Mouse (Mus musculus) T-helper 2 cell (primary cell): ENCODE measurements around the gene Gm21974.
"Not testable (repeated sequence)": the region's sequence is repeated elsewhere in the genome, so short reads cannot be mapped to it uniquely, and the experiment has no call there.

ENCODE experiments used
- in situ Hi-C: fragments of 300-600 bp; cut with MboI, MseI; formaldehyde crosslinking; loops from one replicate; pipeline ENCODE4 v1.15.1; 2025; ENCODE audit warnings: high pct_unique_total_duplicates

Gene Gm21974

GRCm38 (mm10) chr7:127876467-127877348, 18.5 kb downstream of the Gm21974 start, which contains the start of gene Zfp668:
Gene Zfp668 (minus strand): TSS chr7:127876828.
- in situ Hi-C loops, result loop anchor here (5.0 kb wide), 1 partner anchor 36 kb away; the partner anchor contains the start of gene Kat8

GRCm38 (mm10) chr7:127876041-127876466, 19.2 kb downstream of the Gm21974 start, which contains the start of gene Zfp646:
Gene Zfp646 (plus strand): TSS chr7:127876221.
- in situ Hi-C loops, result loop anchor here (5.0 kb wide), 1 partner anchor 36 kb away; the partner anchor contains the start of gene Kat8

GRCm38 (mm10) chr7:127875627-127876001, 19.6 kb downstream of the Gm21974 start:
- in situ Hi-C loops, result loop anchor here (5.0 kb wide), 1 partner anchor 37 kb away; the partner anchor contains the start of gene Kat8

- in situ Hi-C loops, result loop anchor here (5.0 kb wide), 1 partner anchor 37 kb away; the partner anchor contains the start of gene Kat8
Observed at GRCm38 (mm10) chr7:127874812-127875626, 20.2 kb downstream of the Gm21974 start.

- in situ Hi-C loops, result no loop called here
Observed at GRCm38 (mm10) chr7:127870136-127870821, 25.0 kb downstream of the Gm21974 start.

GRCm38 (mm10) chr7:127869149-127869810, 26.0 kb downstream of the Gm21974 start:
- in situ Hi-C loops, result no loop called here

GRCm38 (mm10) chr7:127867641-127868040, 27.6 kb downstream of the Gm21974 start:
- in situ Hi-C loops, result no loop called here

- in situ Hi-C loops, result no loop called here
Observed at GRCm38 (mm10) chr7:127866434-127866833, 28.8 kb downstream of the Gm21974 start.

GRCm38 (mm10) chr7:127858258-127858657, 37.0 kb downstream of the Gm21974 start:
- in situ Hi-C loops, result no loop called here

- in situ Hi-C loops, result no loop called here
Observed at GRCm38 (mm10) chr7:127850906-127851305, 44.3 kb downstream of the Gm21974 start.

GRCm38 (mm10) chr7:127849973-127850875, 45.0 kb downstream of the Gm21974 start:
- in situ Hi-C loops, result loop anchor here (10.0 kb wide), 1 partner anchor 955 kb away; no protein-coding TSS in a partner anchor

GRCm38 (mm10) chr7:127842001-127842718, 53.1 kb downstream of the Gm21974 start:
- in situ Hi-C loops, result loop anchor here (10.0 kb wide), 1 partner anchor 947 kb away; no protein-coding TSS in a partner anchor

GRCm38 (mm10) chr7:127841340-127842000, 53.8 kb downstream of the Gm21974 start:
- in situ Hi-C loops, result loop anchor here (10.0 kb wide), 1 partner anchor 947 kb away; no protein-coding TSS in a partner anchor

GRCm38 (mm10) chr7:127840886-127841285, 54.4 kb downstream of the Gm21974 start:
- in situ Hi-C loops, result loop anchor here (10.0 kb wide), 1 partner anchor 946 kb away; no protein-coding TSS in a partner anchor

GRCm38 (mm10) chr7:127840031-127840430, 55.2 kb downstream of the Gm21974 start:
- in situ Hi-C loops, result loop anchor here (10.0 kb wide), 1 partner anchor 945 kb away; no protein-coding TSS in a partner anchor

- in situ Hi-C loops, result not testable (repeated sequence)
Observed at GRCm38 (mm10) chr7:127837878-127838277, 57.4 kb downstream of the Gm21974 start.

- in situ Hi-C loops, result no loop called here
Observed at GRCm38 (mm10) chr7:127837473-127837872, 57.8 kb downstream of the Gm21974 start.
